Mouse (Mus musculus) gastrocnemius, adult 2 months (tissue): ENCODE data around the gene Mgll. TPM values are rescaled to one million over a fixed set of nuclear protein-coding genes. Genes with fewer than 3 reads are reported as not detected.

Experiments
- DNase-seq: peaks from one replicate; pipeline ENCODE4 v3.0.0; 2022
- H3K27ac ChIP-seq: fragments of 200-600 bp; 2 replicates; pipeline ENCODE4 v1.8.1; 2022; ENCODE audit warnings: mild to moderate bottlenecking
- H3K4me3 ChIP-seq: fragments of 200-600 bp; 2 replicates; pipeline ENCODE4 v1.8.1; 2022; ENCODE audit warnings: mild to moderate bottlenecking, moderate library complexity
- CTCF ChIP-seq: fragments of 200-600 bp; IDR thresholded peaks from 2 replicates; pipeline ENCODE4 v1.8.1; 2022; ENCODE audit warnings: antibody characterized with exemption, mild to moderate bottlenecking, moderate library complexity
- intact Hi-C: fragments of 180-260 bp; cut with DNase I; formaldehyde crosslinking; loops from one replicate; pipeline ENCODE4 v1.15.1; 2025
- total RNA-seq, 2 experiments: library from RNA; stranded (reverse); gene quantifications; 2 replicates each; pipeline ENCODE4 v1.2.3; 2021

Gene Mgll
- total RNA-seq, 2 experiments from 2014 or later = 22.5 to 46.8 TPM

DNA sequence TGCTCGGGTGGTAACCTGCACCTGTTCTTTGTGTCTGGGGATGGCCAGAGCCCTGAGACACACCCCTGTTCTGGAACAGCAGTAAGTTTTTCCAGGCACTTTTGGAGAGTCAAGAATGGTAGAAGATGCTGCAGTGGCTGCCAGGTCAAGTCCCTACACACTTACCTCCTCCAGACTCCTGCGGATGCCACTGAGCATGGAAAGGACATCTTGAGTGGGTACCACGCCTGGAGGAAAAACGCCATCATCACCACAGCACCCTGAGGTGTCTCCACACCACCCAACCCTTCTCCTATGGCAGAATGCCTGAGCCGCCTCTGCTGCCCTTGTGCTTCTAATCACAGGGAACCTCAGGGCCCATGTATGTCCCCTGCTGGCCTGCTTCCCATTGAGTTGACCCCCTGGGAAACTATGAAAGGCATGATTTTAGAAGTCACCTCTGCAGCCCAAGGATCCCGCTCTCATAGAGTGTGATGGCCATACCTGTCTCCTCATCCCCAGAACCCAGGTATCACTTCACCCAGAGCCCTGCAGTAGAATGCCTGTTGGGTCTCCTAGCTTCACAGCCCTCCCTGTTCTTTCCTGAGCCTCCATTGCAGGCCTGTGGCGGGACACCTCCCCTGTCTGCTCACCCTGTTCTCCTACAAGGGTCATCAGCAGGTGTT lies 120.8 kb downstream of the Mgll start:
- H3K4me3 ChIP-seq = no peak overlapping the region
- intact Hi-C loops = no loop called here
- peak; percentile 15 for DNase-seq
- no peak for TF ChIP-seq CTCF
- H3K27ac ChIP-seq = no peak overlapping the region

DNA sequence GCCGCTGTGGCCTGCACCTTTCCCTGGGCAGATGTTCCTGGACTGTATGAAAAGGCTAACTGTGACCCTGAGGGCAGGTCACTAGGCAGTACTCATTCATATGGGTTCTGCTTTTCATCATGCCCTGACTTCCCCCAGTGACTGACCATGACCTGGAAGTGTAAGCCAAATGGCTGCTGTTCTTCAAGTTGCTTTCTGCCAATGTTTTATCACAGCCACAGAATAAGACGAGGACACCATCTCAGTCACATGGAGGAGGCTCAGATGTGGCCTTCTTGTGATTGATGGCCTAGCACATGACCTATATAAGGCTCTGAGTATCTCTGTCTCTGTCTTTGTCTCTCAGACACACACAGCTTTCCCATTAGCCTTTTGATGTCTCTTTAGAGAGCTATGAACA lies 123.4 kb downstream of the Mgll start:
- no peak overlapping the region for H3K4me3 ChIP-seq
- H3K27ac ChIP-seq = no peak overlapping the region
- intact Hi-C loops = no loop called here
- TF ChIP-seq CTCF = no peak
- no peak for DNase-seq

DNA sequence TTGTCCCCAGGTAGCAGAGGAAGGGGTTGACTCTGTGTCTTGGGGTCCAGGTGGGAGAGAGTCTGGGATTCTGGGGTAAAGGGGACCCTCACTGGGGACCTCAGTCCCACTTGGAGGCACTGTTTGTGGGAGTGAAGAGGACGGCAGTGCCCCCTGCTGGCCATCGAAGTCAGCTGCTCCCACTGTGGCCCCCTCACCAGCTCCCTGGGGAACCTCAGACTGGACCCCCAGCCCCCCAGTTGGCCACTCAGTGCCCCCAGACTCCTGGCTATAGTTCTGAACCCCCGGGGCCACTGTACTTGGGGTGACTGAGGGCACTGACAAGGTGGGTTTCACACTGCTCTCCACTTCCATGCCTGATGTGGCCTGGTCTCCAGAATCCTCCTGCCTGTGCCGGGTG lies 125.1 kb downstream of the Mgll start:
- TF ChIP-seq CTCF = peak; percentile 72
- Histone ChIP-seq H3K27ac (peak overlapping the region; percentile 78), H3K4me3 (no peak overlapping the region)
- intact Hi-C loops = no loop called here
- peak; percentile 60 for DNase-seq

DNA sequence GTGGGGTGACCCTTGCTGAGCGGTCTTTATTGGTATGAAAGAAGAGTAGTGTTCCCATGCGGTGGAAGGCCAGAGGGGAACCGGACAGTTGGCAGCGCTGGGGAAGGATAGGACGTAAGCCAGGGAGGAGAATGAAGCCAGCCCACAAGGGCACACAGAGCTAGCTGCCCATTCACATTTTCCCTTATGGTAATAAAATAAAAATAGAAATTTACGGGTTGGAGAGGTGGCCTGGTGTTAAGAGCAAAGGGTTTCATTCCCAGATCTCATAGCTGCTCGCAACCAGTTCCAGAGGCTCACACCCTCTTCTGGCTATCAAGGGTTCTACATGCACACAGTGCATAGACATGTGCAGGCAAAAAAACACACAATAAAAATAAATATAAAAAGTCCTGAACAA lies 125.8 kb downstream of the Mgll start:
- H3K4me3 ChIP-seq = no peak overlapping the region
- peak; percentile 53 for TF ChIP-seq CTCF
- DNase-seq = peak; percentile 73
- intact Hi-C loops = no loop called here
- peak overlapping the region; percentile 78 for H3K27ac ChIP-seq

DNA sequence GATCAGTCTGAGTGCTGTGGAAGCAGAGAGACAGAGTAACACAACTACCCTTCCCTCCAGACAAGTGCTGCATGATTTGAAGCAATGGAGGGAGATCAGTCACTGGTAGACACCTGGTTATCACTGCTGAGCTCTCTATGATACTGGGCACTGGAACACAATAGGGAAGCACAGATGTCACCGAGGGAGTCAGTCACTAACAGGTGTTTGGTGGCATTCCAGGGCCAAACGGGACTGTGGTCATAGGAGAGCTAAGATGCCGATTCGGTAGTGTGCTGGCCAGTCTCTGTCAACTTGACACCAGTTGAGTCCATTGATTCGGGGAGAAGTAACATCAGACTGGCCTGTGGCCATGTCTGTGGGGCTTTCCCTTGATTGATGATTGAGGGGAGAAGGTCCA lies 130.3 kb downstream of the Mgll start:
- intact Hi-C loops = loop anchor here (2.0 kb wide), 1 partner anchor 296 kb away; no protein-coding TSS in a partner anchor
- DNase-seq = no peak
- no peak for TF ChIP-seq CTCF
- no peak overlapping the region for H3K4me3 ChIP-seq
- peak overlapping the region; percentile 35; the same call in 1 of the 2 replicates for H3K27ac ChIP-seq

DNA sequence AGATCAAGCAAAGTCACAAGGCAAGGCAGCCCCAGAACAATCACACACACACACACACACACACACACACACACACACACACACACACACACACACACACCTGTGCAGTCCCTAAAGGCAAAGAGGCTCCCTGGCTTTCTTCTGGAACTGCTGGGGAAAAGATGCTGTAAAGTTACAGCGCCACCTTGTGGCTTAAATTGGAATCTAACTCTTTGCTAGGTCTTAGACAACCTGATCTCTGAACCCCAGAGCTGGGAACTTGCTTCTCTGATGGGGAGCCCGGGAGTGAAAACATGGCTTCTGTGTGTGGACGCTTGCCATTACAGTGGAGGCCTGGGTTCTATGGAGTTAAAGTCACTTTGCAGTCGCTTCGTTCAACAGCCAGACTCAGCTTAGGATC lies 131.4 kb downstream of the Mgll start:
- DNase-seq = peak; percentile 62
- intact Hi-C loops = loop anchor here (2.0 kb wide), 1 partner anchor 297 kb away; no protein-coding TSS in a partner anchor
- peak overlapping the region; percentile 94 for H3K27ac ChIP-seq
- H3K4me3 ChIP-seq = no peak overlapping the region
- peak; percentile 73 for TF ChIP-seq CTCF

DNA sequence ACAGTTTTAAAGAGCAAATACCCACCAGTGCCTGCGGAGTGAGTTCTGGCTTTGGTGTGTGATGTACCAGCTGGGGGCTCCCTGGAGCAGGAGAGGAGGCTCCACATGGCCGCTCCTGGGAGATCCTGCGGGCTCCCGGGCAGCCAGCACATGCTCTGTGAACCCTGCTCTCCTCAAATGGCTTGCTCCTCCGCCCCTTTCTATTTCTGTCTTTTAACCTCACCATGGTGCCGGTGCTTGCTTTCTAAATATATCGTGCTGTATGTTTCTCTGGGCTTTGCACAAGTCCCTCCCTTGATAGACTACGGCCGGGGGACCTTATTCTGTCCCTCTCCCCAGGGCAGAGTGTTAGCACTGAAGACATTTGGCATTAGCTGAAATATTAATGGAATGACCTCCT lies 133.0 kb downstream of the Mgll start:
- Histone ChIP-seq H3K4me3 (peak overlapping the region; percentile 38), H3K27ac (peak overlapping the region; percentile 94)
- peak; percentile 52 for TF ChIP-seq CTCF
- intact Hi-C loops = no loop called here
- DNase-seq = peak; percentile 86

DNA sequence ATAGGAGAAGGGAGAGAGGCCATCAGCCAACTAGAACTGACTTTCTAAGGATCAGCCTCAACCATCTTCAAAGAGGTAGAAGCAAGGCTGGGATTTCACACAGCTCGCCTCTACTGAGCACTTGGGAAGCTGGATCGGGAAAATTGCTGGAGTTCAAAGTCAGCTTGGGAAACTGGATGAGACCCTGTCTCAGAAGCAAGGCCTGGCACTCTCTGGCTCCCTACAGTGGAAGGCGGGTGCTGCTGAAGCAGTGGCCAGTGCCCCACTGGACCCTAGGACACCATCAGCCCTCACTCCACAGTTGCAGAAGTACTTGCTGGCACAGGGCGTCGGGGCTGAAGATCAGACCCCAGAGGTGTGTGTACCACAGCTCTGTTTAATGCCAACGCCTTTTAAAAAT lies 133.6 kb downstream of the Mgll start:
- no peak for TF ChIP-seq CTCF
- H3K27ac ChIP-seq = peak overlapping the region; percentile 94
- intact Hi-C loops = no loop called here
- peak; percentile 48 for DNase-seq
- H3K4me3 ChIP-seq = peak overlapping the region; percentile 38

DNA sequence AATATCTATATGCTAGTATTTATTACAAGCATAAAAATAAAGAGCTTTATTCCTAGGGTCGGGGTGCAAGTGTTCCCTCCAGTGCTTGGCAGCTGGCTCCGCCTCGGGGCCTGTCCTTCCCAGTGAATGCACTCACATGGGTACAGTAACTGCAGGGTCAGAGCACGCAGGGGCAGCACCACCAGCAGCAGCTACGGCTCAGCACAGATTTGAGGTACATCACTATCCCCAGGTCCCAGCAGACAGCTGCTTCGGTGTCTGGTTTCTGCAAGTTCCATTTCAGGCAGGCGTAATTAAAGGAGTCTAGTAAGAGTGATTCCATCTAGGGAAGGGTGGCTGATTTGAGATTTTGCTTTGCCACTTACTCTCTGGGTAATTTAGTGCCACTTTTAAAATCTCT lies 134.1 kb downstream of the Mgll start:
- H3K27ac ChIP-seq = peak overlapping the region; percentile 94
- intact Hi-C loops = no loop called here
- H3K4me3 ChIP-seq = peak overlapping the region; percentile 38
- peak; percentile 70 for DNase-seq
- TF ChIP-seq CTCF = no peak

DNA sequence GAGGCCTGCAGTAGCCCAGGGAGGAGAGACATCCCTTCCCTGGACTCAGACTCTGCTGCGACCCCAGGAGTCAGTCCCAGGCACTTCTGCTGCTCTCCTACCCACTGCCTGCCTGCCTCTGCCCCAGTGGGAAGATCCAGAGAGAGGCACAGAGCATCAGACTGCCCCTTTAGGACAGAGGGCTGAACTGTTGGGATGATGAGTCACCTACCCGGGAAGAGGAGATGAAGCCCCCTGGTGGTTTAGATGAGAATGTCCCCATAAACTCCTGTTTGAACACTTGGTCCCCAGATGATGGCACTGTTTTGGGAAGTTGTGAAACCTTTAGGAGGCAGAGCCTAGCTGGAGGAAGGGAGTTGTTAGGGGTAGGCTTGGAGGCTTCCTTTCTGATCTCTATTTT lies 136.7 kb downstream of the Mgll start:
- intact Hi-C loops = no loop called here
- no peak overlapping the region for H3K4me3 ChIP-seq
- peak; percentile 63 for TF ChIP-seq CTCF
- DNase-seq = peak; percentile 37
- H3K27ac ChIP-seq = peak overlapping the region; percentile 10; the same call in 1 of the 2 replicates

DNA sequence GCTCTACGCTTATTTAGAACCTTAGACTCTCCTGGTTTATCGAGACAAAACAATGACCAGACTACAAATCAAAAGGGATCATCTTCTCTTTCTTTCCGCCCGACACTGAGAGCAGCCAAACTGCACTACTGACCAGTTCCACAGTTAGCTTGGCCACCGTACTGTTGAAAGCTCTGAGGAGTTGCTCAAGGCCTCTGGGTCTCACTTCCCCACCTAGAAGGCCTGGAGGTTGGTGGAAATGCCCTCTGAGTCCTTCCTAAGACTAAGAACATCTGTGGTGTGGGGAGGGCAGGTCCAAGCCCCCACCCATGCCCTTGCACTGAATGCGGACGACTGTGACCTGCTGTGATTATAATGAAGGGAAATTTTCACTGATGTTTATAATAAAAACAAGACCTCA lies 141.5 kb downstream of the Mgll start:
- no peak for TF ChIP-seq CTCF
- DNase-seq = no peak
- Histone ChIP-seq H3K4me3 (no peak overlapping the region), H3K27ac (no peak overlapping the region)
- intact Hi-C loops = no loop called here

DNA sequence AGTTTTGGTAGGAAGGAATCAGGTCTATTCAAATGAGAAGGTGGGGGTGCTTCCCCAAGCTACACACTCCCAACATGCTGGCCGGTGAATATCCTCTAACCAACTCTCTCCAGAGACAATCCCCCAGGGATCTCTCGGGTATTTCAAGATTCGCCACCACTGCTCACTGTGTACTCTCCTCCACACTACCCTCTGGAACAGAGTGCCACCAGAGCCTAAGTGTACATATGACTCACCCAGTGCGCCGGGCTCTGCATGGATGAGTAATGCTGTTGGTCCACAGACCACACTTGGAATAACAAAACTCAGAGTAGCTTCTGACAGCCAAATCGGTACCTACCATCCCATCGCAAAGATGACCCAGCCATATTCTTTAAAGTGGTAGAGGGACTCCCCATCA lies 145.2 kb downstream of the Mgll start:
- intact Hi-C loops = no loop called here
- H3K4me3 ChIP-seq = no peak overlapping the region
- H3K27ac ChIP-seq = no peak overlapping the region
- TF ChIP-seq CTCF = no peak
- no peak for DNase-seq

DNA sequence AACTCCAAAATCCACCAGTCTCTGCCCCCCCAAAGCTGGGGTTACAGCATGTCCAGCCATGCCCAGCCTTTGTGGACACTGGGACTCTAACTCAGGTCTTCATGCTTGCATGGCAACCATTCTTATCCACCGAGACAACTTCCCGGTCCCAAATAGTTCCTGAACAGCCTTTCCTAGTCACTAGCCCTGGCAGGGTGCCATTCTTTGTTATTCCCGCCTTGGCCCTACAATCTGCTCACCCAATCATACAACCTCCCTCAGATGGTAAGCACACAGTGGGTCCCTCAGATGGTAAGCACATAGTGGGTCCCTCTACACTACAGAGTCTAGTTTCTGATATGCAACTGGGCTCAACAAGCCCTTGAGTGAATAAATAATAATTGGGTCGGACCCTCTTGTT lies 146.4 kb downstream of the Mgll start:
- Histone ChIP-seq H3K4me3 (no peak overlapping the region), H3K27ac (no peak overlapping the region)
- DNase-seq = no peak
- intact Hi-C loops = no loop called here
- TF ChIP-seq CTCF = no peak

DNA sequence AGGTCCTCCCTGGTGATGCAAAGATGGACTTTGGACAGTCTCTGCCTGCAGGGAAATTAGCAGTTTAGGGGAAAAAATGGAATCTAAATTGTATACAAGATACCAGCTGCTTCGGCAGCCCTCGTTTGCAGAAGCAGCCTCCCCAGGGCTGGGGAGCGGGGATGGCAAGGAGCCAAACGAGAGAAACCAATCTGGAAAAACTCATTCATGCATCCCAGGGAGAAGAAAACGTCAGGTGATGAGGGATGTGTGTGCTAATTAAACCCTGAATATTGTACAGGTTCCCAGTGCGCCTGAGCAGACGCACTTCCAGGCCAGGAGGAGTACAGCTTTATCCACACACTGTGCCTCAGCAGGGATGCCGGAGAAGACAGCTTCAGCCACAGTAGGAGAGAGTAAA lies 147.3 kb downstream of the Mgll start:
- no peak for TF ChIP-seq CTCF
- intact Hi-C loops = no loop called here
- DNase-seq = no peak
- Histone ChIP-seq H3K27ac (no peak overlapping the region), H3K4me3 (no peak overlapping the region)
